Mouse (Mus musculus) olfactory bulb, adult 2 months (tissue): ENCODE measurements at regions not wholly inside any gene's neighbourhood (a gene's known extent, or its start where the extent isn't known, plus 50 kb on each side); places are given as distances from the start of the nearest gene placed in this dataset.

Experiments used
- CTCF ChIP-seq: fragments of 200-500 bp; IDR thresholded peaks from 2 replicates; pipeline ENCODE4 v1.5.1; 2012; ENCODE audit warnings: low read depth, mild to moderate bottlenecking, low read length, moderate library complexity; ENCODE audit not compliant: insufficient read depth
- POLR2A ChIP-seq: fragments of 200-500 bp; IDR thresholded peaks from 2 replicates; pipeline ENCODE4 v1.6.1; 2012; ENCODE audit warnings: mild to moderate bottlenecking, low read depth, low read length, moderate library complexity; ENCODE audit not compliant: insufficient read depth

DNA sequence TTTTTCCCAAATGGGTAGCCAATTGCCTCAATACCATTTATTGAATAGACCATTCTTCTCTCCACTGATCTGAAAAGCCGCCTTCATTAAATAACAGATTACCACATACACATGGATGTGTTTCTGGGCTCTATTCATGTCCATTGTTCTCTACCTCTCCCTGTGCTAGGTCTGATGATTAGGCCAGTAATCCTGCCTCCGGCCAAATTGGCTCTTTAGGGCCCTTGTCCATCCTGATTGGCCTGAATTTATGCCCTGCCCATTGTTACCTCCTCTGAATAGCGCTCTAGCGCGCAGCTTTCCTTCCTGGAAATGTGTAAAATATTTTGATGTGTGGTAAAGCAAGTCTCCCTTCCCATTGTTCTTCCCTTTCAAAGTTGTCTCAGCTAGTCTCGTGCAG is 163.2 kb downstream of the Efnb1 start:
- TF ChIP-seq POLR2A (no peak), CTCF (no peak)
